Mouse (Mus musculus) kidney, postnatal 25 days (tissue): Measurements from ENCODE around the gene Eif2a.
"Not testable (repeated sequence)": the region's sequence is repeated elsewhere in the genome, so short reads cannot be mapped to it uniquely, and the experiment has no call there.

Experiments used
- DNase-seq, 2 experiments: peaks; one replicate each; pipeline ENCODE4 v3.0.0; 2021; ENCODE audit warnings: mixed read lengths in 2 of 2

Gene Eif2a

GRCm38 (mm10) chr3:58523386-58523785 is 2.2 kb upstream of the Eif2a start:
- DNase-seq: no peak

GRCm38 (mm10) chr3:58524246-58524645 is 1.4 kb upstream of the Eif2a start:
- DNase-seq: no peak

- no peak for DNase-seq
Observed at GRCm38 (mm10) chr3:58525166-58525565, 455 bp upstream of the Eif2a start.

- no peak for DNase-seq
Observed at GRCm38 (mm10) chr3:58526408-58526737, 752 bp downstream of the Eif2a start.

- DNase-seq: no peak
Observed at GRCm38 (mm10) chr3:58536573-58536972, 11.0 kb downstream of the Eif2a start.

GRCm38 (mm10) chr3:58552001-58552811 is 26.6 kb downstream of the Eif2a start:
- no peak for DNase-seq

GRCm38 (mm10) chr3:58556649-58557048 is 31.0 kb downstream of the Eif2a start:
- DNase-seq: no peak

GRCm38 (mm10) chr3:58559887-58560286 is 34.3 kb downstream of the Eif2a start:
- DNase-seq: no peak

GRCm38 (mm10) chr3:58561437-58561836 is 35.8 kb downstream of the Eif2a start:
- DNase-seq: no peak

GRCm38 (mm10) chr3:58570821-58571220 is 45.2 kb downstream of the Eif2a start:
- DNase-seq: no peak

- DNase-seq: peak; percentile 96 to 97
Observed at GRCm38 (mm10) chr3:58576137-58577066, 50.8 kb downstream of the Eif2a start, which contains the start of gene Selenot. TSS of gene Selenot (plus strand) at chr3:58576636.

- peak; percentile 61 to 75 for DNase-seq
Observed at GRCm38 (mm10) chr3:58577067-58577503, 51.5 kb downstream of the Eif2a start.

GRCm38 (mm10) chr3:58577506-58578050 is 52.0 kb downstream of the Eif2a start:
- DNase-seq: no peak

GRCm38 (mm10) chr3:58581530-58581929 is 55.9 kb downstream of the Eif2a start:
- DNase-seq: no peak

- DNase-seq: peak in 1 of 2 experiments; percentile 36
Observed at GRCm38 (mm10) chr3:58582297-58582696, 56.7 kb downstream of the Eif2a start.

- DNase-seq: peak; percentile 20 to 69
Observed at GRCm38 (mm10) chr3:58582788-58583426, 57.3 kb downstream of the Eif2a start.

GRCm38 (mm10) chr3:58590544-58590943 is 64.9 kb downstream of the Eif2a start:
- not testable (repeated sequence) for DNase-seq

GRCm38 (mm10) chr3:58592666-58593065 is 67.0 kb downstream of the Eif2a start:
- not testable (repeated sequence) for DNase-seq

- no peak for DNase-seq
Observed at GRCm38 (mm10) chr3:58593623-58594022, 68.0 kb downstream of the Eif2a start.
